Mouse (Mus musculus) gonadal fat pad, adult 2 months (tissue): ENCODE measurements around the gene Fahd1. TPM values are rescaled to one million over a fixed set of nuclear protein-coding genes. Genes with fewer than 3 reads are reported as not detected.

ENCODE experiments used
- DNase-seq: peaks from one replicate; pipeline ENCODE4 v3.0.0-alpha.2; 2012; ENCODE audit warnings: low read depth
- polyA plus RNA-seq: library from polyadenylated mRNA; depleted of rRNA; stranded (reverse); fragments of >200 nt; gene quantifications from 2 replicates; pipeline ENCODE4 v1.2.3, GENCODE M21; 2012; rRNA removed

Gene Fahd1
- polyA plus RNA-seq, 1 experiment, result 12.6 TPM

GRCm38 (mm10) chr17:24847386-24847785 is 2.8 kb downstream of the Fahd1 start:
- no peak for DNase-seq

DNA sequence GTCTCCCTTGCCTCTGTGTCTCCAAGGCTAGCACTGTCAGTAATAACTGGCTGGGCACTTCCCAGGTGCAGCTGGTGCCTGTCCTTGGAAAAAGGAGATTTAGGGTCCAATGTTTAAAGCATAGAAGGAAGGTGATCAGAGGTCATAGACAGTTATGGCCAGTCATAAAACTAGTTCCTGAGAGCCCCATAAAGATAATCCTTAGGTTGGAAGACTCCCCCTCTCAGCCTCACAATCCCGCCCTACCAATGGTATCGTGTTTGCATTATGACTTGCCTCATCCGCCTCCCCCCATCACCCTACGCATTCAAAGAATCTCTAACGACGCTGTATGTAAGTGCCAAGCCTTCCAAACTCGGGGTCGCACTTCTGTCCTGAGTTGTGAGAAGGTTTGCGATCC is 5.6 kb downstream of the Fahd1 start:
- DNase-seq, result no peak

- no peak for DNase-seq
These were observed 7.5 kb downstream of the Fahd1 start for GRCm38 (mm10) chr17:24842631-24843030.

- DNase-seq, result no peak
These were observed 9.0 kb downstream of the Fahd1 start for GRCm38 (mm10) chr17:24841133-24841532.

GRCm38 (mm10) chr17:24840341-24840740 is 9.8 kb downstream of the Fahd1 start:
- DNase-seq, result no peak

GRCm38 (mm10) chr17:24839842-24840241 is 10.3 kb downstream of the Fahd1 start, which contains the start of gene Hagh:
Gene Hagh, plus strand, starts transcription at chr17:24840143.
- DNase-seq, result no peak

- no peak for DNase-seq
These were observed 28.5 kb downstream of the Fahd1 start for GRCm38 (mm10) chr17:24821351-24822280.

DNA sequence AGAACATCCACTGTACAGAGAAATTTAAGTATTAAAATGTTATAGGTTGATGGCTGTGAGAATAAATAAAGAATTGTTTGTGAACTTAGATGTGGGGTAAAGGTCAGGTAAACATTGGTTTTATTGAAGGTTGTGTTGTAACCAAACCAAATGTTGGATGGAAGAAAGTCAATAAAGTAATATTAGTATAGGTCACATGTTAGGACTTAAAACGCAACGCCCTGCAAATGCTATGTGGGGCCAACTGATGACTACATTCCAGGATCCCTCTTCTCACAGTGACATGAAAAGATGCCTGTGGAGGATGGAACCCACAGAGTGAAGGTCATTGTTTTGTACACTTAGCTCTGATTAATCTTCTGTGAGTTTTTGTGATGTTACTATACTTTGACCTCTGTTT is 30.7 kb downstream of the Fahd1 start:
- no peak for DNase-seq

GRCm38 (mm10) chr17:24818172-24818571 is 32.0 kb downstream of the Fahd1 start:
- DNase-seq, result no peak

DNA sequence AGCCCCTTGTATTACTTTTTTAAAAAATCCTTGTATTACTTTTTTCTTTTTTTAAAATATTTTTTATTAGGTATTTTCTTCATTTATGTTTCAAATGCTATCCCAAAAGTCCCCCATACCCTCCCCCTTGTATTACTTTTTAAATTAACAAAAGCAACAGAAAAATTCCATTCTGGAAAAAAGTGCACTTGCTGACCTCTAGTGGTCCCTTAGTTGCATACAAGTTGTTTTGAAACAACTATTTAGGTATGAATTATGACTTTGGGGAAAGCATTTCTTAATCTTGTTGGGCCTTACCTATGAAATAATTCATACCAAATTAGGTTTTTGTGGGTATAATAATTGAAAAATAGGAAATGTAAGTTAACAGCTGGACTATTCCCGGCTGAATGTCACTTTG is 32.7 kb downstream of the Fahd1 start:
- DNase-seq, result no peak

DNA sequence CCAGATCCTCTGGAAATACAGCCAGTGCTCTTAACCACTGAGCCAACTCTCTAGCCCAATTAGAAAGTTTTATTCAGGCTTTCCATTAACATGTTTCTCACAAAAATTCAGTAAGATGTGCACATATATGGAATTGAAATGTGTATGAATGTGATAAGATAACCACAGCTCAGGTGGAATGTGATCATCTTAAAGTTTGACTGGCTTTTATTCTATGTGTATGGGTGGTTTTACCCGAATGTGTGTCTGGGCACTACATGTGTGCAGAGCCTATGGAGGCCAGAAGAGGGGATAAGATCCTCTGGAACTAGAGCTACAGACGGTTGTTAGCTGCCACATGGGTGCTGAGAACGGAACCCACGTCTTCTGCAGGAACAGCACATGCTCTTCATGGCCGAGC is 34.9 kb downstream of the Fahd1 start:
- no peak for DNase-seq

DNA sequence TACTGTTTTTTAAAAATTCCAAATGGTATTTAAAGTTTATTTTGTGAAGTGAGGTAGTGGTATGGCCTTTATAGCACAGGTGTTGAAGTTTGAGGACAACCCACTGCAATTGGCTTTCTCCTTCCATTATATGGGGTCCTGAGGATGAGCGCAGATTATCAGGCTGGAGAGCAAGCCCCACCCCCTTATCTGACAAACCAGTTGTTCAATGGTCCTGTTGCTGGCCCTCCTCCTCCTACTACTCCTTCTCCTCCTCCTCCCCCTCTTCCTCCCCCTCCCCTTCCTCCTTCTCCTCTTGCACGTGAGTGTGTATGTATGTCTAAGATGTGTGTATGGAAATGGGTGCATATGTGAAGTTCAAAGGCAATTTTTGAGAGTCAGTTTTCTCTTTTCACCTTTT is 37.9 kb downstream of the Fahd1 start:
- no peak for DNase-seq

- no peak for DNase-seq
These were observed 39.0 kb downstream of the Fahd1 start for GRCm38 (mm10) chr17:24811211-24811610.

DNA sequence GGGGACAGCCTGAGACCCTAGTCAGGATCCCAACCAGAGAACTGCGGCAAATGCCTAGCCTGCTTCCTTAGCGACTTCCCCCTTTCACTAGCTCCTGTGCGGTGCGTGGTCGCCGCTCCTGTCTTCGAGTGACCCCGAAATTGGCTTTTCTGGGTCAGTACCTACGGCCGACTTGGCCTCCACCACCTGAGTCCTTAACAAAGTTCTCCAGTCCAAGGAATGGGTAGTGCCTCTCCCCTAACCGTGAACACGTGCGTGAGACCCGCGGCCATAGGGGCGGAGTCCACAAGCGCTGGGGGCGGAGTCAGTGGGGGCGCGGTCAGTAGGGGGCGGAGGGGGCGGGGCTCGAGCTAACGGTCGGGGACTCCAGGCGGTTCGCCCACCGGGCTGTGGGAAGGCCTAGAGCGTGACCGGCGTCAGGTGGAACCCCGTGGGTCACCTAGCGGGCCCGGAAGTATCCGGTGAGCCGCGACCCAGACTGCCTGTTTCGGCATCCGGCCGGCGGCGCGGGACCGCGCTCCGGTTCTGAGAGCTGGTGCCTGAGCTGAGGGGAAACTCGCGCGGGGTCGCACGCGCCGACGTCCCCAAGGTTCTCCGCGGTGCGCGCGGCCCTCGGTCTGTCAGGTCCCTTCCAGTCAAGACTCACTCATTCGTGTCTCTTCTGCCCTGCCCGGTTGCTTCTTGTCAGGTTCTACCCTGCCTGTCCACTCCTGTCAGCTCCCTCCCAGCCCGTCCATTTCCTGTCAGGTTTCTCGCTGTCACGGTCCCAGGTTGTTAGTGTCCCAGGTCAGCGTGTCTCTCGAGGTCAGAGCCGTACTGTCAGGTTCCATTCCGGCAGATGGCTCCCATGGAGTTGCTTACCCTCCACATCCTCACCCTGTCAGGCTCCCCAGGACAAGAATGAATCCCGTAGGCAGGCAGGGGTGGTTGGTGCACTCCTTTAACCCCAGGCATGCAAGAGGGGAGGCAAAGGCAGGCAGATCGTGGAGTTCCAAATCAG is 45.9 kb downstream of the Fahd1 start, which contains the start of gene Meiob:
Meiob (plus strand) TSS at position 338 of the 1,000 bp plus-strand sequence.
- no peak for DNase-seq

DNA sequence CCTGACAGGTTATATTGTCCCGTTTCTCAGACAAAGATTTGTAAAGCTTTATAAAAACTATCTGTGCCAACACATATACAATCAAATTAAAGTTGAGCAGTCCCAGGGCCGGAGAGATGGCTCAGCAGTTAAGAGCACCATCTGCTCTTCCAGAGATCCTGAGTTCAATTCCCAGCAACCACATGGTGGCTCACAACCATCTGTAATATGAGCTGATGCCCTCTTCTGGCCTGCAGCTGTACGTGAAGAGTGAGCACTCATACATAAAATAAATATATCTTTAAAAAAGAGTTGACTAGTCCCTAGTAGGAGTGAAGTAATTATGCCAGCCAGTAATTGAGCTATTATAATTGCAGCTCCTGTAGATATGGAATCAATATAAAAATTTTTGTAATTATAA is 49.6 kb downstream of the Fahd1 start:
- DNase-seq, result no peak

DNA sequence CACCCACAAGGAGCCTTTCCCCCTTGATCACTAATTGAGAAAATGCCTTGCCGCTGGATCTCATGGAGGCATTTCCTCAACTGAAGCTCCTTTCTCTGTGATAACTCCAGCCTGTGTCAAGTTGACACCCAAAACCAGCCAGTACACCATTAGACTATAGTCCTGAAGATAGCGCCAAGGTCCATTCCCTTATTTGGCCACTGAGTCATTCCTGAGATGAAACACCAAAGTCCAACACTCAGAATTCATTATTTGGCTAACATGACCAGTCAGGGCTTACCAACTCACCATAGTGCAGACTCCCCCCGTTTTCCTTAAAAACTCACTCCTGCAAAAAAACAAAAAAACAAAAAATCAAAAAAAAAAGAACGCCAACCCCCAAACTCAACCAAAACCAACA is 50.7 kb downstream of the Fahd1 start:
- DNase-seq, result no peak

Other genes with a start within 250 kb of the Fahd1 start
- gene Tsc2, start 217.7 kb downstream of the Fahd1 start, polyA plus RNA-seq, result 133 and 141 TPM in 2 replicates
- gene Nthl1, start 217.7 kb downstream of the Fahd1 start, polyA plus RNA-seq, result 15.2 and 16.4 TPM in 2 replicates
- 61.6 and 83.0 TPM in 2 replicates for gene Slc9a3r2, start 200.0 kb downstream of the Fahd1 start, polyA plus RNA-seq
- not detected in 2 replicates for gene Npw, start 191.9 kb downstream of the Fahd1 start, polyA plus RNA-seq
- 51.3 and 56.6 TPM in 2 replicates for gene Zfp598, start 180.7 kb downstream of the Fahd1 start, polyA plus RNA-seq
- 0.18 and 0.23 TPM in 2 replicates for gene Syngr3, start 160.4 kb downstream of the Fahd1 start, polyA plus RNA-seq
- 25.6 and 27.6 TPM in 2 replicates for gene Gfer, start 154.2 kb downstream of the Fahd1 start, polyA plus RNA-seq
- 6.2 and 7.1 TPM in 2 replicates for gene Noxo1, start 154.1 kb downstream of the Fahd1 start, polyA plus RNA-seq
- 44.4 and 61.9 TPM in 2 replicates for gene Tbl3, start 142.7 kb downstream of the Fahd1 start, polyA plus RNA-seq
- gene Rnf151, start 132.3 kb downstream of the Fahd1 start, polyA plus RNA-seq, result 2.3 and 3.4 TPM in 2 replicates
- 2,300 and 2,553 TPM in 2 replicates for gene Rps2, start 132.2 kb downstream of the Fahd1 start, polyA plus RNA-seq
- gene Ndufb10, start 125.9 kb downstream of the Fahd1 start, polyA plus RNA-seq, result 370 and 426 TPM in 2 replicates
- 31.1 and 36.7 TPM in 2 replicates for gene Rpl3l, start 122.5 kb downstream of the Fahd1 start, polyA plus RNA-seq
- gene Msrb1, start 113.7 kb downstream of the Fahd1 start, polyA plus RNA-seq, result 112 and 152 TPM in 2 replicates
- gene Hs3st6, start 97.4 kb downstream of the Fahd1 start, polyA plus RNA-seq, result 26.1 and 35.8 TPM in 2 replicates
- 0.06 and 0.16 TPM in 2 replicates for gene Meiob, start 46.1 kb downstream of the Fahd1 start, polyA plus RNA-seq
- gene Hagh, start 10.2 kb downstream of the Fahd1 start, polyA plus RNA-seq, result 134 and 172 TPM in 2 replicates
- 18.9 and 70.3 TPM in 2 replicates for gene Igfals, start 15.6 kb upstream of the Fahd1 start, polyA plus RNA-seq
- 31.3 and 31.7 TPM in 2 replicates for gene Nubp2, start 36.0 kb upstream of the Fahd1 start, polyA plus RNA-seq
- 67.0 and 77.8 TPM in 2 replicates for gene Spsb3, start 36.3 kb upstream of the Fahd1 start, polyA plus RNA-seq
- 70.6 and 72.3 TPM in 2 replicates for gene Eme2, start 44.7 kb upstream of the Fahd1 start, polyA plus RNA-seq
- gene Mrps34, start 44.8 kb upstream of the Fahd1 start, polyA plus RNA-seq, result 142 and 181 TPM in 2 replicates
- 76.6 and 85.3 TPM in 2 replicates for gene Nme3, start 46.1 kb upstream of the Fahd1 start, polyA plus RNA-seq
- 75.0 and 90.0 TPM in 2 replicates for gene Mapk8ip3, start 86.6 kb upstream of the Fahd1 start, polyA plus RNA-seq
- 40.0 and 54.9 TPM in 2 replicates for gene Jpt2, start 110.3 kb upstream of the Fahd1 start, polyA plus RNA-seq
- gene Cramp1l, start 165.4 kb upstream of the Fahd1 start, polyA plus RNA-seq, result 18.2 and 19.6 TPM in 2 replicates
- gene Ift140, start 165.7 kb upstream of the Fahd1 start, polyA plus RNA-seq, result 15.9 and 17.7 TPM in 2 replicates
- 37.6 and 53.0 TPM in 2 replicates for gene Tmem204, start 233.2 kb upstream of the Fahd1 start, polyA plus RNA-seq